ENCODE assay signal across 18 mouse cellular contexts in genomic region chr16:38110001-38110400, GRCm38 (mm10). TPM values are rescaled to one million over a fixed set of nuclear protein-coding genes. Genes with fewer than 3 reads are reported as not detected.
A peak's percentile ranks its signal among the peaks of the same experiment; 100 is the strongest.
DNase-seq lines count a peak whose midpoint lies in the region; ATAC-seq lines count a peak whose summit lies in the region.
"Had no signal": no experiment of that assay in that cellular context is flagged by ENCODE, and none has a peak within 500 bp of the region (broad histone marks: within the 10 kb centered on the region; RNA-seq: fewer than 3 reads in every experiment).

No protein-coding gene starts in this region.

- ATAC-seq in heart, embryonic 12.5 days (ENCODE audit: insufficient number of reproducible peaks, low FRiP score), result no peak
- ATAC-seq in hindbrain, embryonic 13.5 days (ENCODE audit: low FRiP score), result 0 out of 2 replicates have a peak, but pooled peaks have one; percentile 29
- ATAC-seq in hindbrain, embryonic 12.5 days (ENCODE audit: low FRiP score), result no peak
- no peak for ATAC-seq in megakaryocyte, adult 5-6 weeks (ENCODE audit: poor library complexity, severe bottlenecking)
- ATAC-seq: forebrain, embryonic 14.5 days; intestine, embryonic 15.5 days; Patski had no signal

- no peaks in the 10 kb centered on the region for H3K27me3 ChIP-seq in heart, embryonic 12.5 days (replicated peaks)
- no peaks in the 10 kb centered on the region for H3K27me3 ChIP-seq in hindbrain, embryonic 13.5 days
- H3K27me3 ChIP-seq in hindbrain, embryonic 12.5 days, result no peaks in the 10 kb centered on the region
- no peaks in the 10 kb centered on the region for H3K27me3 ChIP-seq in megakaryocyte, embryonic 14.5 days (replicated peaks)
- H3K27me3 ChIP-seq in limb, embryonic 10.5 days (ENCODE audit: low read depth, poor library complexity, severe bottlenecking), result no peaks in the 10 kb centered on the region
- H3K27me3 ChIP-seq: intestine, embryonic 15.5 days; Patski had no signal

- DNase-seq in heart, adult 8-10 months (ENCODE audit: low spot score), result no peak
- DNase-seq in limb, embryonic 10.5 days (ENCODE audit: low spot score), result no peak
- DNase-seq: adrenal gland, adult 8-10 months; cerebellum, adult 2 months; cerebellum, postnatal 10 days; gastrocnemius, adult 2 months; gastrocnemius, postnatal 25 days; heart, postnatal 4 days had no signal

- 82% methylated on average over 9 of the region's 9 CpGs for WGBS in heart, embryonic 12.5 days
- WGBS in hindbrain, embryonic 13.5 days, result 88% methylated on average over 9 of the region's 9 CpGs
- WGBS in hindbrain, embryonic 12.5 days, result 85% methylated on average over 9 of the region's 9 CpGs
- 95% methylated on average over 9 of the region's 9 CpGs for WGBS in limb, embryonic 10.5 days

- H3K4me1 ChIP-seq in heart, embryonic 12.5 days (replicated peaks), result peaks cover 53% of the 10 kb centered on the region
- H3K4me1 ChIP-seq in hindbrain, embryonic 13.5 days (replicated peaks), result peaks cover 32% of the 10 kb centered on the region
- no peaks in the 10 kb centered on the region for H3K4me1 ChIP-seq in hindbrain, embryonic 12.5 days
- H3K4me1 ChIP-seq in megakaryocyte, embryonic 14.5 days, result peaks cover 64% of the 10 kb centered on the region
- H3K4me1 ChIP-seq in limb, embryonic 10.5 days, result no peaks in the 10 kb centered on the region

- no peaks in the 10 kb centered on the region; the same call in 1 of the 2 replicates for H3K36me3 ChIP-seq in heart, embryonic 12.5 days
- peaks cover 8% of the 10 kb centered on the region; the same call in 1 of the 2 replicates for H3K36me3 ChIP-seq in hindbrain, embryonic 13.5 days
- peaks cover 10% of the 10 kb centered on the region; the same call in 1 of the 2 replicates for H3K36me3 ChIP-seq in hindbrain, embryonic 12.5 days
- peaks cover 34% of the 10 kb centered on the region for H3K36me3 ChIP-seq in megakaryocyte, embryonic 14.5 days (replicated peaks; ENCODE audit: low read length)
- H3K36me3 ChIP-seq in limb, embryonic 10.5 days, result peaks cover 32% of the 10 kb centered on the region

- H3K9me3 ChIP-seq in heart, embryonic 12.5 days (replicated peaks), result no peaks in the 10 kb centered on the region
- H3K9me3 ChIP-seq in hindbrain, embryonic 13.5 days, result no peaks in the 10 kb centered on the region
- no peaks in the 10 kb centered on the region for H3K9me3 ChIP-seq in hindbrain, embryonic 12.5 days (replicated peaks)
- H3K9me3 ChIP-seq in megakaryocyte, embryonic 14.5 days, result no peaks in the 10 kb centered on the region
- no peaks in the 10 kb centered on the region for H3K9me3 ChIP-seq in limb, embryonic 10.5 days (replicated peaks)
- H3K9me3 ChIP-seq: embryonic facial prominence, embryonic 10.5 days; intestine, embryonic 15.5 days had no signal

- H3K27ac ChIP-seq in heart, embryonic 12.5 days (ENCODE audit: poor library complexity, severe bottlenecking), result peak overlapping the region; percentile 28; the same call in 1 of the 2 replicates
- H3K27ac ChIP-seq in hindbrain, embryonic 13.5 days, result no peak overlapping the region
- H3K27ac ChIP-seq in hindbrain, embryonic 12.5 days, result no peak overlapping the region
- H3K27ac ChIP-seq in limb, embryonic 10.5 days, result no peak overlapping the region
- H3K27ac ChIP-seq: embryonic facial prominence, embryonic 10.5 days; hindbrain, embryonic 14.5 days; intestine, embryonic 15.5 days had no signal

- H3K9ac ChIP-seq in heart, embryonic 12.5 days, result no peak overlapping the region
- no peak overlapping the region for H3K9ac ChIP-seq in hindbrain, embryonic 13.5 days
- no peak overlapping the region for H3K9ac ChIP-seq in hindbrain, embryonic 12.5 days
- H3K9ac ChIP-seq: hindbrain, embryonic 14.5 days; intestine, embryonic 15.5 days had no signal

- H3K4me2 ChIP-seq in heart, embryonic 12.5 days, result no peak overlapping the region
- H3K4me2 ChIP-seq in hindbrain, embryonic 13.5 days, result no peak overlapping the region
- no peak overlapping the region for H3K4me2 ChIP-seq in hindbrain, embryonic 12.5 days (replicated peaks)
- H3K4me2 ChIP-seq: hindbrain, embryonic 14.5 days; intestine, embryonic 15.5 days had no signal

- no peak overlapping the region for H3K4me3 ChIP-seq in heart, embryonic 12.5 days
- H3K4me3 ChIP-seq in hindbrain, embryonic 13.5 days, result no peak overlapping the region
- H3K4me3 ChIP-seq in hindbrain, embryonic 12.5 days, result no peak overlapping the region
- H3K4me3 ChIP-seq in megakaryocyte, embryonic 14.5 days (replicated peaks), result peak overlapping the region; percentile 72
- H3K4me3 ChIP-seq in limb, embryonic 10.5 days, result no peak overlapping the region
- H3K4me3 ChIP-seq: embryonic facial prominence, embryonic 10.5 days; gastrocnemius, adult 2 months; intestine, embryonic 15.5 days had no signal

RNA-seq across cellular contexts. Expression of gene Gsk3b, which starts 21.2 kb away (rescaled TPM):
- polyA plus RNA-seq in heart, embryonic 12.5 days (2016; fragmentation: Nextera tagmentation; extraction: Ambion mirVana), result 46.8 and 47.3 TPM in 2 replicates
- total RNA-seq in heart, adult 8-10 months (2022), result 10 to 100 TPM; 48.8 to 54.3 (median 53.0) TPM
- 156 and 157 TPM in 2 replicates for polyA plus RNA-seq in hindbrain, embryonic 13.5 days (2015; fragmentation: Nextera tagmentation; extraction: Ambion mirVana)
- polyA plus RNA-seq in hindbrain, embryonic 12.5 days (2016; fragmentation: Nextera tagmentation; extraction: Ambion mirVana), result 139 and 145 TPM in 2 replicates
- 5.8 and 14.0 TPM in 2 replicates for polyA plus RNA-seq in megakaryocyte, embryonic 14.5 days (2012; ENCODE audit: insufficient read depth, low replicate concordance)
- total RNA-seq in megakaryocyte, adult 5-6 weeks (2015), result 64.2 and 73.2 TPM in 2 replicates
- total RNA-seq in megakaryocyte, adult 5-6 weeks (2017), result 34.2 and 34.5 TPM in 2 replicates
- polyA plus RNA-seq in limb, embryonic 10.5 days (2016; fragmentation: Nextera tagmentation; extraction: Ambion mirVana), result 46.1 and 59.4 TPM in 2 replicates
